Mouse (Mus musculus) G1E (cell line): ENCODE results near the gene Kank1. TPM values are rescaled to one million over a fixed set of nuclear protein-coding genes. Genes with fewer than 3 reads are reported as not detected.

Source experiments
- ATAC-seq: 2 replicates; pipeline ENCODE4 v1.8.0; 2016; ENCODE audit warnings: mild to moderate bottlenecking; ENCODE audit not compliant: insufficient number of reproducible peaks, poor library complexity, low FRiP score, severe bottlenecking; ENCODE audit errors: extremely low read depth
- DNase-seq: peaks from one replicate; pipeline ENCODE4 v3.0.0; 2012; ENCODE audit warnings: low spot score
- H3K27me3 ChIP-seq: 2 replicates; pipeline ENCODE4 v1.6.1; 2012; ENCODE audit warnings: mild to moderate bottlenecking, low read length, inconsistent platforms; ENCODE audit not compliant: insufficient read depth
- H3K36me3 ChIP-seq: replicated peaks from 2 replicates; pipeline ENCODE3; 2012; ENCODE audit warnings: mild to moderate bottlenecking, inconsistent platforms
- H3K4me1 ChIP-seq: 2 replicates; pipeline ENCODE4 v1.6.1; 2012; ENCODE audit warnings: low read depth, low read length, inconsistent platforms, mixed read lengths; ENCODE audit not compliant: insufficient read depth
- H3K4me3 ChIP-seq: 2 replicates; pipeline ENCODE4 v1.5.1; 2012; ENCODE audit warnings: low read depth, mild to moderate bottlenecking, inconsistent platforms, low read length, moderate library complexity, mixed read lengths
- H3K9me3 ChIP-seq: replicated peaks from 2 replicates; pipeline ENCODE4 v1.6.1; 2012; ENCODE audit warnings: inconsistent platforms
- CTCF ChIP-seq: IDR thresholded peaks from 2 replicates; pipeline ENCODE4 v1.5.1; 2012; ENCODE audit warnings: low read depth, low read length, inconsistent platforms, mixed read lengths
- GATA1 ChIP-seq: IDR thresholded peaks from 2 replicates; pipeline ENCODE4 v1.6.1; 2012; ENCODE audit warnings: borderline replicate concordance, low read length, inconsistent platforms, mixed read lengths
- GATA2 ChIP-seq: IDR thresholded peaks from 2 replicates; pipeline ENCODE4 v1.6.1; 2012; ENCODE audit warnings: low read depth, low read length, inconsistent platforms, borderline replicate concordance
- POLR2AphosphoS5 ChIP-seq: IDR thresholded peaks from 2 replicates; pipeline ENCODE4 v1.6.1; 2012; ENCODE audit warnings: low read depth, low read length, inconsistent platforms; ENCODE audit not compliant: insufficient replicate concordance
- TAL1 ChIP-seq: conservative IDR thresholded peaks from 2 replicates; pipeline ENCODE4 v1.6.1; 2012; ENCODE audit warnings: low read depth, low read length, inconsistent platforms, mixed read lengths
- polyA plus RNA-seq: library from polyadenylated mRNA; stranded (reverse); fragments of >175 nt; gene quantifications from 2 replicates; pipeline ENCODE4 v1.2.3, GENCODE M21; 2012
- total RNA-seq, 2 experiments: library from RNA; stranded (forward) in 1 of 2; stranded (reverse) in 1 of 2; fragments of 200-1000 nt in 1 of 2; fragments of >200 nt in 1 of 2; fragmentation: Nextera tagmentation in 1 of 2; gene quantifications; 2 replicates each; pipeline ENCODE4 v1.2.3; 2014 to 2017

Gene Kank1
- total and polyA plus RNA-seq, 3 experiments: 0.22 TPM; not detected in 2

DNA sequence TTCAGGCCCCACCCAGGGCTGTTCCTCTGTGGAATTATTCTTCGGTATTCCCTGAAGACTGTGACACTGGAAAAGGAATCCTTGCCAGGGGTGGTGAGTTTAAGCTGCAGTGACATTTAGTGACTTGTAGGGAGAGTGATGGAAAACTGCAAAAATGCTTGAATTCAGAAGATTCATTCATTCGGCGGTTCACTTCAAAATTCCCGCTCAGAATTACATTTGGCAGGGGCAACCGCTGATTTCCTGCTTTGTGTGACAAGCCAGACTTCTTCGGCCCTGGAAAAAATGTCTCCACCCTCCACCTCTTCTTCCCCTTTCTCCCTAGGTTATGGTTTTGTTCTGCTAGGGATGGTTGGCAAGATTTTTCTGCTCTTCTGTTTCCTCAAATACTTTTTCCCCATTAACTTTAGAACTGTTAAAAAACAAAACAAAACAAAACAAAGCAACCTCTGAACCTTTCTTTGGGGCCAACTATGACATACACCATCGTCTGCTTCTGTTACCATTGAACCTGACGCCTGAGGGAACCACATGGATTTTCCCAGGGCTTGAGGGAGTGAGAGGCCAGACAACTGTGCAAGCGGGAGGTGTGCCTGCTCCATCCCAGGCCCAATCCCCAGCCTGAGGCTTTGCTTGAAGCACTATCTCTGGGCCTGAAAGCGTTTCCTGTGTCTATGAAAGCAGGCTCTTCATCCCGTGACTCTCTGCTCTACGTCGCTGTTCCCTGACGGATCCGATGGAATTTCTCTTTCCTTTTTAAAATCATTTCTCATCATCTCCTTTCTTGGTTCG, 150.1 kb downstream of the Kank1 start:
- no peak for TF ChIP-seq TAL1
- no peak for TF ChIP-seq GATA2
- TF ChIP-seq POLR2AphosphoS5: no peak
- TF ChIP-seq GATA1: no peak
- TF ChIP-seq CTCF: no peak
- no peaks in the 10 kb centered on the region for H3K27me3 ChIP-seq
- ATAC-seq: no peak
- no peak for DNase-seq
- peaks cover 61% of the 10 kb centered on the region for H3K9me3 ChIP-seq
- H3K4me3 ChIP-seq: no peak overlapping the region
- no peaks in the 10 kb centered on the region for H3K36me3 ChIP-seq
- H3K4me1 ChIP-seq: no peaks in the 10 kb centered on the region

- TF ChIP-seq POLR2AphosphoS5: no peak
- no peak for TF ChIP-seq GATA2
- no peak for TF ChIP-seq CTCF
- no peak for TF ChIP-seq GATA1
- TF ChIP-seq TAL1: no peak
- Histone ChIP-seq H3K9me3 (peaks cover 65% of the 10 kb centered on the region), H3K36me3 (no peaks in the 10 kb centered on the region), H3K4me1 (no peaks in the 10 kb centered on the region), H3K4me3 (no peak overlapping the region), H3K27me3 (no peaks in the 10 kb centered on the region)
- ATAC-seq (no peak), DNase-seq (no peak)
Observed at GRCm38 (mm10) chr19:25387902-25388301, 151.1 kb downstream of the Kank1 start.

DNA sequence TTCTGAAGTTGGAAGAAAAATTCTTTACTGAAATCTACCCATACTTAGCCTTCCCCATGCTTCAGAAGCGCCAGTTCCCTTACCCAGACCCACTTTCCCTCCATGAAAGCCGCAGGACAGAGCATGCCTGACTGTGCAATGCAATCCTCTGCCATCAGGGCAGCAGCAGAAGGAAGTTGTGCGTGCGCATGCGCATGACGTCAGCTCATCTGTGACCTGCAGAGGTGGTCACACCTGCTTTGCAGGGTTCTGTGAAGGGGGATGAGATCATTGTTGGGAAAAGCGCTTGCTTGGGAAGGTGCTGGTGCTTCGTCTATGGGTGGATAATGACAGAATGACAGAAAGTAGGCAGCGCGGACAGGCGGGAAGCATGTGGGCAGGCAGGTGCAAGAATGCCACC, 155.4 kb downstream of the Kank1 start:
- Histone ChIP-seq H3K9me3 (peaks cover 58% of the 10 kb centered on the region), H3K36me3 (no peaks in the 10 kb centered on the region), H3K4me3 (no peak overlapping the region; the same call in 1 of the 2 replicates), H3K4me1 (no peaks in the 10 kb centered on the region), H3K27me3 (no peaks in the 10 kb centered on the region)
- DNase-seq (no peak), ATAC-seq (no peak)
- TF ChIP-seq TAL1 (no peak), GATA1 (no peak), GATA2 (no peak), CTCF (no peak), POLR2AphosphoS5 (no peak)

- TF ChIP-seq CTCF (no peak), GATA2 (no peak), GATA1 (no peak), TAL1 (no peak), POLR2AphosphoS5 (no peak)
- no peak overlapping the region for H3K4me3 ChIP-seq
- no peak for ATAC-seq
Observed at GRCm38 (mm10) chr19:25395035-25395434, 158.3 kb downstream of the Kank1 start.

GRCm38 (mm10) chr19:25396709-25397266, 160.0 kb downstream of the Kank1 start:
- ATAC-seq (no peak), DNase-seq (no peak)
- H3K4me1 ChIP-seq: no peaks in the 10 kb centered on the region
- no peaks in the 10 kb centered on the region for H3K36me3 ChIP-seq
- H3K27me3 ChIP-seq: no peaks in the 10 kb centered on the region
- H3K9me3 ChIP-seq: peaks cover 61% of the 10 kb centered on the region
- no peak for TF ChIP-seq CTCF
- TF ChIP-seq POLR2AphosphoS5: no peak
- TF ChIP-seq GATA1: no peak
- no peak for TF ChIP-seq GATA2
- no peak for TF ChIP-seq TAL1
- no peak overlapping the region for H3K4me3 ChIP-seq

More at GRCm38 (mm10) chr19:25395035-25395434, 158.3 kb downstream of the Kank1 start:
- Histone ChIP-seq H3K36me3 (no peaks in the 10 kb centered on the region), H3K27me3 (no peaks in the 10 kb centered on the region), H3K9me3 (peaks cover 56% of the 10 kb centered on the region), H3K4me1 (no peaks in the 10 kb centered on the region)
- DNase-seq: no peak

- no peak overlapping the region for H3K4me3 ChIP-seq
- DNase-seq: no peak
- peaks cover 66% of the 10 kb centered on the region for H3K9me3 ChIP-seq
- ATAC-seq: no peak
- no peak for TF ChIP-seq TAL1
- no peak for TF ChIP-seq POLR2AphosphoS5
- TF ChIP-seq CTCF: no peak
- TF ChIP-seq GATA2: no peak
- no peak for TF ChIP-seq GATA1
- no peaks in the 10 kb centered on the region for H3K36me3 ChIP-seq
- H3K27me3 ChIP-seq: no peaks in the 10 kb centered on the region
- no peaks in the 10 kb centered on the region for H3K4me1 ChIP-seq
Observed at GRCm38 (mm10) chr19:25399511-25400211, 162.9 kb downstream of the Kank1 start.
